Mouse (Mus musculus): Measurements from ENCODE around the gene Ddx19b.
"Not testable (repeated sequence)": the region's sequence is repeated elsewhere in the genome, so short reads cannot be mapped to it uniquely, and the experiment has no call there.

- TF ChIP-seq MAFK (IDR thresholded peaks at IDR 0.05; ENCODE audit: insufficient read depth, low read depth, low read length); ZC3H11A (IDR thresholded peaks at IDR 0.05; ENCODE audit: borderline replicate concordance, low read depth, low read length): not testable (repeated sequence)
Observed at GRCm38 (mm10) chr8:110976532-110976931, 55.0 kb downstream of the Ddx19b start.
